Mouse (Mus musculus) thymus, postnatal 10 days (tissue): ENCODE results near the gene Kcnv2.

ENCODE experiments used
- DNase-seq, 2 experiments: peaks; one replicate each; pipeline ENCODE4 v3.0.0; 2021; ENCODE audit warnings: low spot score in 2 of 2

Gene Kcnv2

DNA sequence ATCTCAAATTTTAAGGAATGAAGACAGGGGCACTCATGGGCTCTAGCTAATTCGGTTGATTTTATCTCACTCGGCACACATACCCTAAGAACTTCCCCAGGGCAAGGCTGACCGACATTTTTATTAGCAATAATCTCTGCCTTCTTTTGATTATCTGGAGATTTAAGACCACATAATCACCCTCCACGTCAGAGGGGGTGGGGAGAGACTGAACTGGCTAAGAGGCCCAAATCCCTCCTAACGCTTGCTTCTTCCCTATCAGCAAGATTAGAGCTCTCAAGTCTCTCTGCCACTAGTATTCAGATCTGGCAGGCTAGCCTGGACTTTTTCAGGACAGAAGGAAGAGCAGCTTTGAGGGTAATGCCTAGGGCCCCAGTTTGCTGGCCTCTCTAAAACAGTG, at the start of gene Kcnv2:
TSS of gene Kcnv2 (plus strand) at position 308 of the 400 bp plus-strand sequence.
- DNase-seq, result no peak

DNA sequence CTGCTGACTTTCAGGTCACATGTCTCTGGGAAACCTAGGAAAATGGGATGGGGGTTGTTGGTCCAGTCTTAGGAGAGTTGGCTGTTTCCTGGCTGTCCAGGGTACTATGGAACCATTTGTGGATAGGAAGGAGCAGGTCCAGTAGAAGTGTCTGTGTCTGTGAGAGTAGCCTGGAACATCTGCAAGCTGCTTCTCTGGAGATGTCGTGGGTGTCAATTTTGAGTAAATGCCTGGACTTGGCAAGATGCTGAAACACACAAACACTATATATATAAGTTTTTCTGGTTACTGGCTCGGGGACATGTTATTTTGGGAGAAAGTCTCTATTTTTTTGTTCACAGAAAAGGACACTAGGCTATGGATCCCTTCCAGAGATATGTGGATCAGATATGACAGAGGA, 49.0 kb upstream of the Kcnv2 start:
- DNase-seq, result no peak

DNA sequence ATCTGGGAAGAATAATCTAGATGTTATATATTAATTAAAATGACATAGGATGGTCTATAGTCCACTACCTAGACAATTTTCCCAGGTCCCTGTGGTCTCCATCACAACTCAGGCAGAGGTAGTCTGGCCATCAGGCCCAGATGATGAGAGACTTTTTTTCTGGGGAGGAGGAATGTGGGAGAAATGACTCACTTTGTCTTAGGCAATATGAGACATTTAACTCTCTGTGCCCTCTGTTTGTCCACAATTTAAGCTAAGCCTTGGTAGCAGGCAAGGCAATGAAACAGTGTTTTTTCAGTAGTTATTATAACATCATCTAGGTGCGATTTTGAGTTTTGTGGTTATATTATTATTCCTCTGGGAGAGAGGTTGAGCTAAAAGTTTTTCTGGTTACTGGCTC, 48.0 kb upstream of the Kcnv2 start:
- DNase-seq, result no peak

DNA sequence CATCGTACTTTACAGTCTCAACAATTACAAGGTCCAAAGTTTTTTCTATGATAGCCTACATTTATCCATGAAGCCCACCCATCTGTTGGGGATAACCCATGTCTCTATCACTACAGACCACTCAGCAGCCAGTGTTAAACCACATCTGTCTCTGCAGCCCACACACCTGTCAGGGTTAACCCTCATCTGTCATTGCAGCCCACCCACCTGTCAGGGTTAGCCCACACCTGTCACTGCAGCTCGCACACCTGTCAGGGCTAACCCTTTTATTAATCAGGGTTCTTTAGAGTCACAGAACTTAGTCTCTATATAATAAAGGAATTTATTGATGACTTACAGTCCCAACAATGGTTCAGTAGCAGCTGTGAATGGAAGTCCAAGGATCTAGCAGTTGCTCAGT, 43.2 kb upstream of the Kcnv2 start:
- no peak for DNase-seq

DNA sequence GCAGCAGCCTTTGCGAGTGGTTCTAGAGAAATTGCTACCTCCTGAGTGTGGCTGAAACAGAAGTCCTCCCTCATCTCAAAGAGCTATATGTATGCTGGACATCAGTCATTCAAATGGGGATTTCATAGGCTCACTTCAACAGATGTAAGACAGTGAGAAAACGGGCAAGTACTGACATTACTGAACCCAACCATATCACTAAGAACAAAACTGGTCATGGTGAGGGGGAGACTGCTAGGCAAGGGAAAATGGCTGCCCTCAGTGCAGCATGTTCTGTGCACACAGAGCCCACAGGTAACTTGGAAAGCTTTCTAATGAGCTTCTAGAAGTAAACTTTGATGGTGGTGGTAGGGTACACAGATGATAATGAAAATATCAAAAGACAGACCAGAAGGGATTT, 12.3 kb upstream of the Kcnv2 start:
- DNase-seq, result no peak

DNA sequence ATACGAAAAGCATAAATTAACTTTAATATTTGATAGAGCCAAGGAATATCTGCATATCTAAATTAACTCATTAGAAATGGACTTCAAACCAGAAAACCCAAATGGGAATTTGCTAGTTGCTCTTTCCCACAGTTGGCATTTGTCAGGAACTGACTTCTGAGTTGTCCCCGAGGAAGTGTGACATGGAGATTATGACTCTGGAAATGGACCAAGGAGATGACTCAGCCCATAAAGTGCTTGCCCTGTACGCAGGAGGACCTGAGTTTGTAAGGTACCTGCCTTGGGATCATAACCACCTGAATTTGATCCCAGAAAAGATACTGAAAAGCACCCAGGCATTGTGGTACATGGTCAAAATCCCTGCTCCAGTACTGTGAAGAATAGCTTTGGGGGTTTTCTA, 11.1 kb upstream of the Kcnv2 start:
- no peak for DNase-seq

DNA sequence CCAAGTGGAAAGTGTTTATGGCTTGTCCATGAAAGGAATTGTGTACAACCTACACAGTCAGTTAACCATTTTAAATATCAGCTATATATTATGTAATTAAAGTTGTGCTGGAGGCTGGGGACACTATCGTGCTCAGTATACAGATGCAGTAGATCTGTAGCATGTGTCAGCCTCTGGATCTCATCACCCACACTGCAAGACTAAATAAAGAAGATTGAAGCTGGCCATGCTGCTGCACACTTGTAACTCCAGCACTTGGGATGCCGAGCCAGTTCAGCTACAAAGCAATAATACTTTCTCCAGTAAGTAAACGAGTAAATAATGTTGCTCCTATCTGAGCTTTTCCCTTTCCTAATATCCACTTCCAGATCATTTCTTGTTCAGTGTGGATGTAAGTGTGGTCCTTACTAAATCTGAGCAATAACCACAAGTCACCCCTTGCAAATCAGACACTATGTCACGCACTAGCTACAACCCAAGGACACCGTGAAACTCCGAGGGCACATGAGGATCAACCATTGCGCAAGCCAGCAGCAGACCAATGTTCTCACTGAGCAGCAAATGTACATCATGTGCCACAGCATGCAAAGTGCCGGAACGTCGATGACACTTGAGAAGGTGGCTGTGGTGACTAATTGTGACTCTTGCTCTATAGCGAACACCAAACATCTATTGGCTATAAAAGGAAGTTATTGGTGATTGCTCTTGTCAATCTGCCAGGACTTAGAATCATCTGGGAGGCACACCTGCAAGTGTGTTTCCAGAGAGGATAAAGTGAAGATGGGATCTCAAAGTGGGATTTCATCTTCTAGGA, 9.9 kb upstream of the Kcnv2 start:
- DNase-seq, result no peak

DNA sequence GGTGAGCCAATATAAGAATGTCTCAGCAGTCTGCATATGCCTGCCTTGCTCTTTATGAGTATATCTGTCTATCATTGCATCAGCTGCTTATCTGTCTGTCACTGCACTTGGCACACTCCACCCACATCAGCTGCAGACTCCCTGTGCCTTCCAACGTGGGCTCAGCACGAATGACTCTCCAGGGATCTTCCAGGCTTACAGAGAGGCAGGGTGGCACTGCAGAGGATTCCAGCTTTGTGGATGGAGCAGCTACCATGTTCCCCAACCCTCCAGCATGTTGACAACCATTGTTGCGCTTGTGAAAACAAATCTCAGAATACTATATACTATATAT, 9.3 kb upstream of the Kcnv2 start:
- no peak for DNase-seq

DNA sequence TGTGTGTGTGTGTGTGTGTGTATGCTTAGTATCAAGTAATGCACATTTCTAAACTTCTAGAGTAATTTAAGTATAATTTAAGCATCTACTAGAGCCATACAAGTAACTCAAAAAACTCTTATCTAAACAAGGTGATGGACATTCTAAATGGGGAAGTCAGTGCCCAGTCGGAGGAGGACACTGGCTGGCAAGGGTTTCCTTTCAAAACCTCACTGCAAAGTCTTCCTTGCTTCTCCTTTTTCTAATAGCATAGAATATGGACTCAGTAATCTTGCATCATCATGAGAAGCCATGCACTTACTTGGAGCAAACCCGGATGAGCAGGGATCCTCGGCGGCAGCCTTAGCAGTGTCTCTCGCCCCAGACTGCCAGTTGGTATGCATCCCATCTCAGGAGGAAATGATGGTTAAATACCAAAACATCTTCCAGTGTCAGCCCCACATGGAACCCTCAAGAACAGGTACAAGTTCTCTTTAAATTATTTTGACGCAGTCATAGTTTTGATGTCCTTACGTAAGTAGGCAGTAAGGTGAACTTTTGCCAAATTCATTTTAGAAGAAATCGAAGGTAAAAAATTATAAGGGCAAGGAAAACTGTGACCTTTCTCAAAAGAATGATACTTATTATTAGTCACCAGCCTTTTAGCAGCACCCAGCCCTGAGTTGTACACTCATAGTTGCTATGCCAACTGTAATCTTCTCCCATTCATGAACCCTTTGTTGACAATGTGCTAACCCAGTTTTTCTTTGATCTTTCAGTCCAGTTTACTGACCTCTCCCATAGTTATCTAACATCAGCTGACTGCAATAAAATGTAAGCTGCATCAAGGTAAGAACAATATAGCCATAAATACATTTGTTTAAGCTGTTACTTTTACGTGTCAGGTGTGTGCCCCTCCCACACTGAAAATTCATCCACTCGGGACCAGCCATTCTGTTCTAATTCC, 5.8 kb upstream of the Kcnv2 start:
- no peak for DNase-seq

DNA sequence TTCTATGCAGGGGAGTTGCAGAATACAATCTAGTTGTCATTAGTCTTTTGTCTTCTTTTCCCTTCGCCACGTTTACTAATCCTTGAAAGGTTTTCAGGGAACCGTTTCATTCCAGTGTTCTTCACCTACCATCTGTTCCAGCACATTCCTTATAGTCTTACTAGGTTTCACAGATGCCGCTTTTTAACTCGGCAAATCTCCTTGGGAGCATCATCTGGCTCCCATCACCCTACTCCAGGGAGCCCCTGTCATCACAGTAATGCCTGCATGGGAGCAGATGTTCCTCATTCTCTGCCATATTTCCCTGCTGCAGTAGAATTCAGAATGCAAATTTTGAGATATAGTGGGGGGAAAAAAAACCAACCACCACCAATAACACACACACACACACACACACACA, 5.1 kb upstream of the Kcnv2 start:
- DNase-seq, result no peak

DNA sequence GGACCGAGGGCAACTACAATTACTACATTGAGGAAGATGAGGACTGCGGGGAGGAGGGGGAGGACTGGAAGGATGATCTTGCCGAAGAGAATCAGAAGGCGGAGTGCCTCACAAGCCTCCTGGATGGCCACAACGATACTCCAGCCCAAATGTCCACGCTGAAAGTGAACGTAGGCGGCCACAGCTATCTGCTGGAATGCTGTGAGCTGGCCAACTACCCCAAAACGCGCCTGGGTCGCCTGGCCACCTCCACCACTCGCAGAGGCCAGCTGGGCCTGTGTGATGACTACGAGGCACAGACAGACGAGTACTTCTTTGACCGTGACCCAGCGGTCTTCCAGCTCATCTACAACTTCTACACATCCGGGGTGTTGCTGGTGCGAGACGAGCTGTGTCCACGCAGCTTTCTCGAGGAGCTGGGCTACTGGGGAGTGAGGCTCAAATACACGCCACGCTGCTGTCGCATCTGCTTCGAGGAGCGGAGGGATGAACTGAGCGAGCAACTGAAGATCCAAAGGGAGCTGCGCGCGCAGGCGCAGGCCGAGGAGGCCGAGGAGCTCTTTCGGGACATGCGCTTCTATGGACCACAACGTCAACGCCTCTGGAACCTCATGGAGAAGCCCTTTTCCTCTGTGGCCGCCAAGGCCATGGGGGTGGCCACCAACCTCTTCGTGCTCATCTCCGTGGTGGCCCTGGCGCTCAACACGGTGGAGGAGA, 681 bp downstream of the Kcnv2 start:
- DNase-seq, result no peak

DNA sequence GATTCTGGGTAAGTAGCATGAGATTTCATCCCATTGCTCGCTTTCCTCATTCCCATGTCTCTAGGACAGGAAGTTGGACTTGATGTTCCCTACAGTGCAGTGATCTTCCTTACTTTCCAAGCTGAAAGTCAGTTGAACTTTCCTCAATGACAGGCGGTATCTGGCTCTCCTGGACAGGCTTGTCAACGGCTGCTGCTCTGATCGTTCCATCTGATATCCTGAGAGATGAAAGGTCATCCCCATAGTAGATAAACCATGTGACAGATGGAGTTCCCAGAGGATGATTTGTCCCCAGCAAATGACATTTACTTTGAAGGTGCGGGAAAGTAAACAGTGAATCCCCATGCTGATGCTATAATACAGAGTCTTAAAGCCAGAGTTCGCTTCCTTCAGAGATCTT, 3.2 kb downstream of the Kcnv2 start:
- DNase-seq, result no peak

DNA sequence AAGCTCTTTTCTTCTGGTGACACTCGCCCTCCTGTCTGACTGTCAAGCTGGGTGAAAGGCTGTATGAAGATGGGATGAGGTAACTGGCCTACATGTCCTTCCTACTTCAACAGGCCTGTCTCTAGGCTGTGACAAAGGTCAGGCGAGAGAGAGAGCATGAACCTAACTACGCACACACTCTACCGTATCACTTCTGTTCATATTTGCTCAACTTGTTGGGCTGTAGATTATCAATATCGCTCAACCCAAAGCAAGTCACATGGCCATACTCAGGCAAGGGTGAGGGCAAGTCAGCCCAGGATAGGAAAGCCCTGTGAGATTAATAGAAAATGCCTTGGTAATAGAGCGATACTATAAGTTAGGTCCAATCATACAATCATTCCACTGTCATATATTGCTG, 5.2 kb downstream of the Kcnv2 start:
- no peak for DNase-seq

DNA sequence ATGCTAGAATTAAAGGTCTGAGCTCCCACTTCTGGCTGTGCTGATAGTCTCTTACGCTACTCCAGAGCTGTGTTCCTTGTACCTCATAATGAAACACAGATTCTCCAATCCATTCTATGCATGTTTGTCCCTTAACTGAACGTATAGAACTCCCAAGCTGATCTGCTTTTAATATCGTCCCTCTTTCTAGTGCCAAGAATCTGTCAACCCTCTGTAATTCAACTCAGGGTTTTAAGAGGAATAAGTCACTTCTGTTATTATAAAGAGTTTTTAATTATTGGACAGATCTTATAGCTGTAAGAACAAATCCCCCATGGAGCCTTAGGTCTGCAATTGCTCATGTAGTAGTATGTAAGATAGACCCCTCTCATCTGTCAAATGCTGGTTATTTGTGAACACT, 5.8 kb downstream of the Kcnv2 start:
- DNase-seq, result no peak

DNA sequence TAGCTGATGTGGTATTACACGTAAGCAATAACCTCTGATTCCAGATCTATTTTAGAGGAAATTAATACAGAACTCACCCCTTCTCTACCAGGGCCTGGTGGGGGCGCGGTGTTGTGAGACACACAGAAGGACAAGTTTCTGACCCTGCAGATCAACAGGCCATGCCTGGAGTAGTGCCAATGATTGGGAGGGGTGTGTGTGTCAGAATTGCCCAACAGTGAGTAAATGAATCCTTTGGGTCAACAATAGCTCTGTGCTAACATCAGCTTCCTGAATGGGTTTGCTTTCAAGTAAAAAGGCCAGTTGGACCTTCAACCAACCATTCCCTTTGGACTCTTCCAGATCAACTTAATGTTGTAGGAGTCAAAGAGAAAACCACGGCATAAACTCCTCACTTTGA, 6.3 kb downstream of the Kcnv2 start:
- no peak for DNase-seq

DNA sequence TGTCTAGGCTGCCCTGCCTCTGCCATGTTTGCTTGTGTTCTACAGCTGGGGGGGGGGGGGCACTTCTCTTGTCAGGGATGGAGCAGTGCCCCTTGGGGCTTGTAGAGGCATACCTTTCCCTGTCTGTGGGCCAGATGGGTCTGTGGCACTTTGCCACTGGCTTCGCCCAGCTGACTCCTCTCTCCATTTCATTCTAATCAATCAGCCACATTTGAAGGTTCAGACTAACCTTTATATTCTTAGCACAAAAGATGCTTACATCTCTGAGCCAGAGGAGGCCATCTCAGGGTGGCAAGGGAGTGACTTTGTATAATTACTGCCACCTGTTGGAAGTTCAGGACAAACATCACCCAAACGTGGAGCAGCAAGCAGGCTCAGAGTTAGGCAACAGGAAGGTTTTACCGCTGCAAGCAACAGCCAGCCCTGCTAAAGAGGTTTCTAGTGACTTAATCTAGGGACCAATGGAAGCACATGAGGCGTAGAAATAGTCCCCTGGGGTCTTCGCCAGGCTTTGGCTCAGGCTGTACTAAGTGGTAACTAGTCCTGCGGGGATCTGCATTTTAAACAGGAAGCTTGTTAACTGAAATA, 9.9 kb downstream of the Kcnv2 start:
- DNase-seq, result no peak

DNA sequence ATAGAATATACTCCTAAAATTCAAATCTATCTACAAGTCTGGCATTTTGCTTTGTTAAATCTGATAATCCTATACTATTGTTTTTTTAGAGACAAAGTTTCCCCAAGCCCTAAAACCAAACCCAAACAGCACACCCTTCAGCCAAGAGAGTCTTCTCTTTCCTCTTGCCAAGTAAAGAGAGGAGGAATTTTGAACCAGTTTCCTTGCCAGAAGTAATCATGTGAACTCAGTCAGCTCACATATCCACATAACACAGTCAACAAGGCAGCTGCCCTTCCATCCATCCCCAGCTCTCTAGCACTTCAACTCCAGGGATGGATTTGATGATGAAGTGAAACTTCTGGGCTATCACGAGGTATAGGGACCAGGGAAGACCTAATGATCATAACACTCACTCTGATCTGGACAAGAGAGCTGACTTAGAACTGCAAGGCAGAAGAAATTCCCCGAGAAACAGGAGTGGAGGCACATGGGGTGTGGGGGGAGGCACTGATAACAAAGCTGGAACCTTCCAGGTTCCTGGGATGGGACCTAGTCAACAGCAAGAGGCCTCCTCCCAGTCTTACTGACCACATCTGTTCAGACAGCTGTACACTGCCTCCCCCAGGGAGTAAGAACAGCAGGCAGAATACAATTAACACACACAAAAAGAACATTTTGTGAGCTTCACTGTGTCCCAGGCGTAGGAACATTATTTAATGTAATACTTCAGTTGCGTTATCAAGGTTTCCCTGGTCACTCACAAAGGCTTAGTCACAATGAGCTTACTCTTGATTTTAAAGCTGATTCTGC, 13.9 kb downstream of the Kcnv2 start:
- no peak for DNase-seq

DNA sequence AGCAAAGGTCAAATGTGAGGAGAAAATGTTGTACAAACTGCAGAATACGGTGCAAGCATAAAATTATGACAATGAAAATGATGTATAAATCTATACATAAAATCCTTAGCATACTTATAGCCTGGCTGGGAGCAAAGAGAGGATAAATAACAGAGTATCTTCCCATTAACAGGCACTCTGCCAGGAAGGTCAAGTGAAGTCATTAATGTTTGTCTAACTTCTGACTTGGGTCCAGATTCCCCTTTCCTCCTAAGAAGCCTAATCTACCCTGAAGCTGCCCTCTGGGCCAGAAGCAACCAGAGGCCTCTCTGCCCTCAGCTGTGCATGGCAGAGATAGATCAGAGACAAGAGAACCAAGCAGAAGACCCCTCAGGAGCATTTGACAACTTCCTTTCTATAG, 24.1 kb downstream of the Kcnv2 start:
- DNase-seq, result no peak

DNA sequence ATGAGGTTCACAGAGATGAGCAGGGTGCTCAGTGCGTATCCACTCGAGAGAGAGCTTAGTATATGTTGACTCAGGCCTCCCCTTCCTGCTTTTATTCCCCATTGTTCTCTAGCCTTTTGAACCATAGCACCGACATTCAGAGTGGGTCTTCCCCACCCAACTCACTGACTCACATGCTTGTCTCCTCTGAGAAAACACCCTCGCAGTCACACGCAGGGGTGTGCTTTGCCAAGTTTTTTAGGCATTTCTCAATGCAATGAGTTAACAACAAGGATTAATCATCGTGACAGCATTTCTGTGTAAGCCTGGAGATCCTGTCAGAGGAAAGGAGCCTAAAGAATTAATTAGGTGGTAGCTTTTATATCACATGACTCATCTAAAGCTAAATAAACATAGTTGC, 29.3 kb downstream of the Kcnv2 start:
- DNase-seq, result no peak

DNA sequence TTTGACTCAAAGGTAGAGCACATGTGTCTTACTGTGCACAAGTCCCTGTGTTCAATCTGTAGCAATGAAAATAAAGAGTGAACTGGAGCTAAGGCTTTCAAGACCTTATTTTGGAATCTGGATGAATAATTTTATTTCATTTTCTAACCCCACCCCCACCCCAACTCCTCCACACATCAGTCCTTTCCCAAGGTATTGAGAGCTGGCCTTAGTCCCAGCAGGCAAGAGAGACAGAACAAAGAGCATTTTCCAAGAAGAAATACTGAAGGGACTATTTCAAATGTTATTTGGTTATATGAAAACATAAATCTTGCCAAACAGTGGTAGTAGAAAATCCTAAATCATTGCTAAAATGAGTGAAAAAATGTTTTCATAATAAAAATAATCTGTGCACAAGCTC, 38.0 kb downstream of the Kcnv2 start:
- no peak for DNase-seq

DNA sequence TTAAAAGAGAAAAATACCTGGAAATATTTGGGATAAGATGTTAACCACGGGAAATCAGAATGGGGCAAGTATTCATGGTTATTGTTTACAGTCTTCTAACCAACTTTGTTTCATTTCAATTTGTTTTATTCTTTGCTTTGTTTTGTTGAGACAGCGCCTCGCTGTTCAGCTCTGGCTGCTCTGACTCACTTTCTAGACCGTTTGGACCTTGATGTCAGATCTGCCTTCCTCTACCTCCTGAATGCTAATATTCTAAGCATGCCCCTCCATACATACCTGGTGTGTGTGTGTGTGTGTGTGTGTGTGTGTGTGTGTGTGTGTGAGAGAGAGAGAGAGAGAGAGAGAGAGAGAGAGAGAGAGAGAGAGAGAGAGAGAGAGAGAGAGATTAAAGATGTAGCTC, 41.5 kb downstream of the Kcnv2 start:
- DNase-seq, result no peak
